Mouse (Mus musculus) liver, postnatal 0 days (tissue): ENCODE measurements at regions not wholly inside any gene's neighbourhood (a gene's known extent, or its start where the extent isn't known, plus 50 kb on each side); places are given as distances from the start of the nearest gene placed in this dataset.

Source experiments
- ATAC-seq: fragments of 200-750 bp; cut with Nextera tagmentation; 2 replicates; pipeline ENCODE4 v1.8.0; 2017; ENCODE audit warnings: mild to moderate bottlenecking, moderate library complexity
- DNase-seq: peaks from one replicate; pipeline ENCODE4 v3.0.0-alpha.2; 2016
- H3K27ac ChIP-seq: fragments of 300-500 bp; sonication (generic); 2 replicates; pipeline ENCODE4 v1.5.1; 2014; ENCODE audit warnings: antibody characterized with exemption, moderate library complexity, mild to moderate bottlenecking, low read depth
- H3K27me3 ChIP-seq: fragments of 300-500 bp; sonication (generic); 2 replicates; pipeline ENCODE4 v1.6.1; 2014; ENCODE audit warnings: low read length, control low read depth, mixed read lengths; ENCODE audit not compliant: insufficient read depth
- H3K36me3 ChIP-seq: fragments of 300-500 bp; sonication (generic); replicated peaks from 2 replicates; pipeline ENCODE4 v1.6.1; 2014; ENCODE audit warnings: mild to moderate bottlenecking, control low read depth, low read length, moderate library complexity, mixed read lengths; ENCODE audit not compliant: insufficient read depth
- H3K4me1 ChIP-seq: fragments of 300-500 bp; sonication (generic); 2 replicates; pipeline ENCODE4 v1.6.1; 2014; ENCODE audit warnings: antibody characterized with exemption, mild to moderate bottlenecking, control low read depth; ENCODE audit not compliant: insufficient read depth
- H3K4me2 ChIP-seq: fragments of 300-500 bp; sonication (generic); 2 replicates; pipeline ENCODE4 v1.6.1; 2014; ENCODE audit warnings: low read depth, mild to moderate bottlenecking, low read length, moderate library complexity, mixed read lengths
- H3K4me3 ChIP-seq: fragments of 300-500 bp; sonication (generic); 2 replicates; pipeline ENCODE4 v1.5.1; 2014; ENCODE audit warnings: low read depth, low read length
- H3K9ac ChIP-seq: fragments of 300-500 bp; sonication (generic); replicated peaks from 2 replicates; pipeline ENCODE4 v1.6.1; 2014; ENCODE audit warnings: mild to moderate bottlenecking, moderate library complexity
- H3K9me3 ChIP-seq: fragments of 300-500 bp; sonication (generic); 2 replicates; pipeline ENCODE4 v1.6.1; 2016; ENCODE audit warnings: mild to moderate bottlenecking, control low read depth, low read length, mixed read lengths
- CTCF ChIP-seq: sonication (generic); IDR thresholded peaks from 2 replicates; pipeline ENCODE4 v1.5.1; 2016; ENCODE audit warnings: antibody characterized with exemption, low read depth
- EP300 ChIP-seq: IDR thresholded peaks from 2 replicates; pipeline ENCODE4 v1.6.1; 2016; ENCODE audit warnings: antibody characterized with exemption, low read depth, mild to moderate bottlenecking
- WGBS: fragments of 180-500 bp; shearing (Covaris S2); extraction: QIAGEN DNeasy Blood & Tissue Kit; methylation state at CpG from one replicate; pipeline ENCODE4 v1.1.7; 2014; ENCODE audit not compliant: insufficient replicate concordance; 5-methylcytosine and 5-hydroxymethylcytosine counted together

- Histone ChIP-seq H3K4me2 (no peak overlapping the region), H3K4me3 (no peak overlapping the region), H3K4me1 (no peaks in the 10 kb centered on the region), H3K27me3 (no peaks in the 10 kb centered on the region), H3K9me3 (no peaks in the 10 kb centered on the region), H3K36me3 (no peaks in the 10 kb centered on the region), H3K27ac (no peak overlapping the region), H3K9ac (no peak overlapping the region)
- 76% methylated on average over 2 of the region's 2 CpGs for WGBS
- TF ChIP-seq CTCF (no peak), EP300 (no peak)
- DNase-seq (no peak), ATAC-seq (no peak)
Measured at GRCm38 (mm10) chr16:77835767-77836166, 233.9 kb upstream of the Gm11146 start.

GRCm38 (mm10) chr16:77827322-77828117, 225.6 kb upstream of the Gm11146 start:
- Histone ChIP-seq H3K9ac (no peak overlapping the region), H3K27ac (no peak overlapping the region), H3K36me3 (no peaks in the 10 kb centered on the region), H3K4me3 (no peak overlapping the region), H3K9me3 (no peaks in the 10 kb centered on the region), H3K4me2 (no peak overlapping the region), H3K27me3 (no peaks in the 10 kb centered on the region), H3K4me1 (no peaks in the 10 kb centered on the region)
- 60% methylated on average over 4 of the region's 4 CpGs for WGBS
- ATAC-seq (no peak), DNase-seq (no peak)
- TF ChIP-seq EP300 (no peak), CTCF (no peak)

GRCm38 (mm10) chr16:77799709-77800108, 197.8 kb upstream of the Gm11146 start:
- DNase-seq = no peak
- H3K36me3 ChIP-seq = no peaks in the 10 kb centered on the region
- H3K4me1 ChIP-seq = no peaks in the 10 kb centered on the region
- no peaks in the 10 kb centered on the region for H3K9me3 ChIP-seq
- no peaks in the 10 kb centered on the region for H3K27me3 ChIP-seq
- H3K4me3 ChIP-seq = no peak overlapping the region
- TF ChIP-seq CTCF (no peak), EP300 (no peak)
- ATAC-seq = no peak
- no peak overlapping the region for H3K27ac ChIP-seq
- 80% methylated on average over 5 of the region's 5 CpGs for WGBS
- H3K9ac ChIP-seq = no peak overlapping the region
- no peak overlapping the region for H3K4me2 ChIP-seq

DNA sequence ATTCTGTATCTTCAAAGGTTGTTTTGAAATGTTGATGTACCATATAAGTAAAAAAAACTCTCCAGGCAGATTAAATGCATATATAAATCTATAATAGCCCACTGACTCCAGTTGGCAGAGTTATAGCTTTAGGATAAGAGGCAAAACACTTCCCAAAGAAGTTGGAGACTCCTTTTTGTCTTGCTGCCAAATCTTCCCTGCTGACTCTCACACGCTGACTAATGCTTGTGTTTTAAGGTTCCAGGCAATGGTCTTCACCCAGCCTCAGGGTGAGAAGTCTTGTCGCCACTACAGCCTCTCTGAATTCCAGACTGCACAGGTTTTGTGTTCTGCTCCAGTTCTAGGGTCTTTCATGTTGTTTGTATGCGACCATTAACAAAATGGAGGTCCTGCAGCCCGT, 195.0 kb upstream of the Gm11146 start:
- no peak for ATAC-seq
- Histone ChIP-seq H3K4me2 (no peak overlapping the region), H3K4me1 (no peaks in the 10 kb centered on the region), H3K9ac (no peak overlapping the region), H3K4me3 (no peak overlapping the region), H3K36me3 (no peaks in the 10 kb centered on the region), H3K9me3 (no peaks in the 10 kb centered on the region), H3K27ac (no peak overlapping the region), H3K27me3 (no peaks in the 10 kb centered on the region)
- TF ChIP-seq CTCF (no peak), EP300 (no peak)
- no peak for DNase-seq
- 70% methylated on average over 4 of the region's 4 CpGs for WGBS

GRCm38 (mm10) chr16:77789652-77790051, 187.8 kb upstream of the Gm11146 start:
- no peak for ATAC-seq
- no peak overlapping the region for H3K4me3 ChIP-seq
- H3K27ac ChIP-seq = no peak overlapping the region
- no peak overlapping the region for H3K4me2 ChIP-seq
- no peaks in the 10 kb centered on the region for H3K4me1 ChIP-seq
- H3K27me3 ChIP-seq = no peaks in the 10 kb centered on the region
- H3K36me3 ChIP-seq = no peaks in the 10 kb centered on the region
- no peaks in the 10 kb centered on the region for H3K9me3 ChIP-seq
- WGBS = 79% methylated on average over 5 of the region's 5 CpGs
- DNase-seq = no peak
- TF ChIP-seq CTCF = no peak
- TF ChIP-seq EP300 = no peak
- H3K9ac ChIP-seq = no peak overlapping the region

DNA sequence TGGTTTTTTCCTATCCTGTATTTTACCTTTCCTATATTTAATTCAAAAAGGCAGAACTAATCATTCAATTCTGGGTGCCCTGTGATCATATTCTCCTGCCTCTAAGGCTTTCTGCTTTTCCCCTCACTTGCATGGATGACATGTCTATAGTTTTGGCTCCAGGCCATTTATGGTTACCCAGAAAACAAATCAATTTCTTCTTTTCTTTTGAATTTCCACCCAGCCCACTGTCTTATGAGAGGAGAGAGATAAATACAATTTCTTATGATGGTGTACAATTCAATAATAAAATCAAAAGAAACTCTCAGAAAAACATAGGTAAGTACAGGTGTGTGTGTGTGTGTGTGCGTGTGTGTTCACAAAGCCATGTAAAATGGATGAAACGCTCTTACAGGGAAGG, 187.3 kb upstream of the Gm11146 start:
- Histone ChIP-seq H3K27ac (no peak overlapping the region), H3K9me3 (no peaks in the 10 kb centered on the region), H3K4me2 (no peak overlapping the region), H3K9ac (no peak overlapping the region), H3K27me3 (no peaks in the 10 kb centered on the region), H3K4me1 (no peaks in the 10 kb centered on the region), H3K4me3 (no peak overlapping the region), H3K36me3 (no peaks in the 10 kb centered on the region)
- DNase-seq (no peak), ATAC-seq (no peak)
- 79% methylated on average over 2 of the region's 2 CpGs for WGBS
- TF ChIP-seq CTCF (no peak), EP300 (no peak)
